Mouse (Mus musculus): ENCODE measurements around the gene Elp5. TPM values are rescaled to one million over a fixed set of nuclear protein-coding genes. Genes with fewer than 3 reads are reported as not detected.
A peak's percentile ranks its signal among the peaks of the same experiment; 100 is the strongest.

Gene Elp5
- polyA plus RNA-seq, 1 experiment from 2014 or later = 98.4 TPM

DNA sequence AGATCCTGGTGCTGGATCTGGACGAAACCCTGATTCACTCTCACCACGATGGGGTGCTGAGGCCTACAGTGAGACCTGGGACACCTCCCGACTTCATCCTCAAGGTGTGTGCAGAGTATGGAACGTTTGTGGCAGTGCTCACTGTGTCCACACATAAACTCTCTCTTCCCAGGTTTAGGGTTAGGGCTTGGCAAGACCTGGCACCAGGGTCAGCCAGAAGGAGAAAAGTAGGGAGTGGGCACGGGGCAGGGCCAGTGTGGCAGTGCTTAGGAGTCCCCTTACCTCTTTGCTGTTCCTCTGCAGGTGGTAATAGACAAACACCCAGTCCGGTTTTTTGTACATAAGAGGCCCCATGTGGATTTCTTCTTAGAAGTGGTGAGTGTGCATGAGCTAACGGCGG, 2.1 kb upstream of the Elp5 start:
- Histone ChIP-seq H3K4me3 (ENCODE audit: low read length) (no peak overlapping the region), H3K27ac (ENCODE audit: low read length) (no peak overlapping the region), H3K27me3 (ENCODE audit: control insufficient read depth, insufficient read depth, low read depth, low read length) (no peaks in the 10 kb centered on the region), H3K36me3 (ENCODE audit: control insufficient read depth, insufficient read depth, low read length) (peaks cover 43% of the 10 kb centered on the region), H3K9me3 (ENCODE audit: control insufficient read depth, low read length) (no peaks in the 10 kb centered on the region), H3K9ac (ENCODE audit: low read length) (no peak overlapping the region), H3K4me2 (ENCODE audit: low read depth, low read length) (no peak overlapping the region), H3K4me1 (replicated peaks; ENCODE audit: control insufficient read depth, insufficient read depth, low read length) (peaks cover 21% of the 10 kb centered on the region)
- 83% methylated on average over 8 of the region's 8 CpGs for WGBS
- no peak for ATAC-seq (ENCODE audit: low read depth)

DNA sequence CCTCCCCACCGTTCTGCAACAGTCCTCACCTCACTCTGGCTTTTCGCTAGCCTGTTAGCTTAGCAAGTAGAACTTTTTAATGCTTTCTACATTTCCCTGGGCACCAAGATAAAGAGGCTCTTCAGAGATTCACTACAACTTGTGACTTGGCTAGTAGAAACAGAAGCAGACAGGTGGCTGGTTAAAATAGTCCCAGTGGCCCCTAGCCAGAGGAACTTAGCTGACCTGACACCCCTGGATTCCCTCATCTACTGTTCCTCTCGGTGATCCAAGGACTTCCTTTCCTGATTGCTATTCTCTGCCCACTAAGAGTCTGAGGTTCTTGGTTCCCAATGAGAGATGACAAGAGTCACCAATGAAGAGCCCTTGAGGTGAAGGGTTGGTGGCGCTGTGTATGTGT, 1.1 kb upstream of the Elp5 start:
- H3K36me3 ChIP-seq (ENCODE audit: control insufficient read depth, insufficient read depth, low read length) = peaks cover 33% of the 10 kb centered on the region
- no peaks in the 10 kb centered on the region for H3K9me3 ChIP-seq (ENCODE audit: control insufficient read depth, low read length)
- H3K27me3 ChIP-seq (ENCODE audit: control insufficient read depth, insufficient read depth, low read depth, low read length) = no peaks in the 10 kb centered on the region
- peak overlapping the region; percentile 100; the same call in 1 of the 2 replicates for H3K9ac ChIP-seq (ENCODE audit: low read length)
- peak overlapping the region; percentile 3; the same call in 1 of the 2 replicates for H3K4me2 ChIP-seq (ENCODE audit: low read depth, low read length)
- no peak overlapping the region for H3K27ac ChIP-seq (ENCODE audit: low read length)
- whole genome bisulfite sequencing = 72% methylated on average over 4 of the region's 4 CpGs
- no peak for ATAC-seq (ENCODE audit: low read depth)
- H3K4me1 ChIP-seq (replicated peaks; ENCODE audit: control insufficient read depth, insufficient read depth, low read length) = peaks cover 26% of the 10 kb centered on the region
- H3K4me3 ChIP-seq (ENCODE audit: low read length) = no peak overlapping the region

DNA sequence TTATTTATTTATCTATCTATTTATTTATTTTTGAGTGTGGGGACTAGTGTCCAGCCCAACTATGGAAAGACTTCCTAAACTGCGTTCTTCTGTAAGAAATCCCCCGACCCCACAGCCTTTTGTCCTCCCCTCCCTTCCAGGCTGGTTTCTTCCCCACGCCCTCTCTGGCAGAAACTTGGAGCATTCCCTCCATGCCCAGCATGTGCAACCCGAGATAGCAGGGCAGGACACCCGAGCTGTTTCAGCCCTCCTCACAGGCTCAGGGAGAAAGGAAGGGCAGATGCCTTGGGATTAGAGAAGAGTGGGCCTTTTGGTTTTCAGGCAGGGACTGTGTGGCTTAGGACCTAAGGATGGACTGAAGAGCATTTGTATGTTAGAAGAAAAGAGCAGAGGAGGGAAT, 560 bp upstream of the Elp5 start:
- 19% methylated on average over 5 of the region's 5 CpGs for WGBS
- peaks cover 26% of the 10 kb centered on the region for H3K4me1 ChIP-seq (replicated peaks; ENCODE audit: control insufficient read depth, insufficient read depth, low read length)
- no peak for ATAC-seq (ENCODE audit: low read depth)

DNA sequence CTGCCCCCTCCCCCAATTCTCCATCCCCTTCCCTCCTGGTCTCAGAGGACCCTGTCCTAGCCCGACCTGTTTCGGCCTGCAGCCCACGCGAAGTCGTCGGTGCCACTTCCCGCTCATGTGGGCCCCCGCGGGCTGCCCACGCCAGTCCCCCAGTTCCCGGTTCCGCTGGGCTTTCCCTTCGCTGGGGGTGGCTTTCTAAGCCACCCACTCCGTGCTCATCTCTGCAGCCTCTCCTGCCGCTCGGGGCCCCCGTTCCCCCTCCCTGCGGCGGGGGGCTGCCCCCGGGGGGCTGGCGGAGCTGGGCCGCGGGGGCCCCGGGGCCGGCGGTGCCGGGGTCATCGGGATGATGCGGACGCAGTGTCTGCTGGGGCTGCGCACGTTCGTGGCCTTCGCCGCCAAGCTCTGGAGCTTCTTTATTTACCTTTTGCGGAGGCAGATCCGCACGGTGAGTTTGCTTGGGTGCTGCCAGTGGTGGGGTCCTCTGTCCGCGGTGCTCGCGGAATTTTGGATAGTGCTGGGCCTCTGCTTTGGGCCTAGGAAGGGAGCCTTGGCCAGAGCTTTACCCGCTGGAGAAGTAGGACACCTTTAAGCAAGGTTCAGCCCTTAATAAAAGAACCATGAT, 1.1 kb downstream of the Elp5 start, which contains the start of gene Ctdnep1:
Ctdnep1 (plus strand) TSS at position 16 of the 622 bp plus-strand sequence.
- no peak for ATAC-seq (ENCODE audit: low read depth)
- Histone ChIP-seq H3K27me3 (ENCODE audit: control insufficient read depth, insufficient read depth, low read depth, low read length) (no peaks in the 10 kb centered on the region), H3K4me1 (replicated peaks; ENCODE audit: control insufficient read depth, insufficient read depth, low read length) (peaks cover 26% of the 10 kb centered on the region), H3K36me3 (ENCODE audit: control insufficient read depth, insufficient read depth, low read length) (peaks cover 19% of the 10 kb centered on the region), H3K9ac (ENCODE audit: low read length) (peak within 1 kb of the TSS; percentile 100), H3K9me3 (ENCODE audit: control insufficient read depth, low read length) (no peaks in the 10 kb centered on the region), H3K4me2 (ENCODE audit: low read depth, low read length) (peak within 1 kb of the TSS; percentile 92), H3K27ac (ENCODE audit: low read length) (peak within 1 kb of the TSS; percentile 99), H3K4me3 (ENCODE audit: low read length) (peak within 1 kb of the TSS; percentile 98)
- WGBS = under 1% methylated on average over 34 of the region's 43 CpGs

More for the DNA sequence above, 560 bp upstream of the Elp5 start:
- H3K4me2 ChIP-seq (ENCODE audit: low read depth, low read length) = peak overlapping the region; percentile 92
- H3K9ac ChIP-seq (ENCODE audit: low read length) = peak overlapping the region; percentile 100
- H3K27ac ChIP-seq (ENCODE audit: low read length) = no peak overlapping the region
- H3K36me3 ChIP-seq (ENCODE audit: control insufficient read depth, insufficient read depth, low read length) = peaks cover 29% of the 10 kb centered on the region
- peak overlapping the region; percentile 98 for H3K4me3 ChIP-seq (ENCODE audit: low read length)
- no peaks in the 10 kb centered on the region for H3K27me3 ChIP-seq (ENCODE audit: control insufficient read depth, insufficient read depth, low read depth, low read length)
- H3K9me3 ChIP-seq (ENCODE audit: control insufficient read depth, low read length) = no peaks in the 10 kb centered on the region

DNA sequence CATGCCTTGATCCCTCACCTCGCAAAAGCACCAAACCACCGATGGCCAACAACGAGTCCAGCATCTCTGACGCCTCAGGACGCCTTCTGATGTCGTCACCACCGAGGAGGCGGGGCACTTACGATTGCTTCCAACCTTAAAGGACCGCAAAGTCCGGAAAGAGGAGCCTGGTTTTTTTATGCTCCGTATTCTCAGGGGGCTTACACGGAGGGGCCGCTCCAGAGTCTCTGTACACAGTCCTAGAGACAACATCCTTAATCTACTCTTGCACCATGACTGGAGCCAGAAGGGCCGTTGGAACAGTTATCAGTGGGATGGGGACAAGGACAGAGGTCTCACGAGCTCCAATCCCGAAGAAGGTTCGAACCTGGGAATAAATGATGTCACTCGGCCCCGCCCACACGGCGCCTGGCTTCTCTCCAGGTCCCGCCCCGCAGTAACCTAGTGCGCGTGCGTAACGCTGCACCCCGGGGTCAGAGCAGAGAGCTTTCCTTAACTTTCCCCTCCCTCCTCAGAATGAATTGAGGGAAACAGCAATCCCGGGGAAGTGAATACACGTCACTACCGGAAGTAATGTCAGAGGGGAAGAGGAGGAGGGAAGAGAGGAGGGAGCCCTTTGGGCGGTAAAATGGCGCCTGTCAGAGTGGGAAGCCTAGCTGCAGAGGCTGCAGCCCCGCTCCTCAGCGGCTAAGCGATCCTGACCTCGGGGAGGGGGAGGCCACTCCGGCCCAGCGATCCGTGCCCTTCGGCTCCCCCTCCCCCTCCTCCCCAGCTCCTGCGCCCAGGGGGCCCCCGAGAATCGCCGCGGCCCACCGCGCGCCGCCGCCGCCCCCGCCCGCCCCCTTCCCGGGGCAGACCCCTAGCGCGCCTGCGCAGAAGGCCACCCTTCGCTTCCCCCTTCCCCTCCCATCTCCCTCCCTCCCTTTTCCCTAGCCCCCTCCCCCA, 1.8 kb downstream of the Elp5 start:
- ATAC-seq (ENCODE audit: low read depth) = peak; percentile 96
- 0% methylated on average over 34 of the region's 60 CpGs for WGBS
- H3K36me3 ChIP-seq (ENCODE audit: control insufficient read depth, insufficient read depth, low read length) = peaks cover 13% of the 10 kb centered on the region

DNA sequence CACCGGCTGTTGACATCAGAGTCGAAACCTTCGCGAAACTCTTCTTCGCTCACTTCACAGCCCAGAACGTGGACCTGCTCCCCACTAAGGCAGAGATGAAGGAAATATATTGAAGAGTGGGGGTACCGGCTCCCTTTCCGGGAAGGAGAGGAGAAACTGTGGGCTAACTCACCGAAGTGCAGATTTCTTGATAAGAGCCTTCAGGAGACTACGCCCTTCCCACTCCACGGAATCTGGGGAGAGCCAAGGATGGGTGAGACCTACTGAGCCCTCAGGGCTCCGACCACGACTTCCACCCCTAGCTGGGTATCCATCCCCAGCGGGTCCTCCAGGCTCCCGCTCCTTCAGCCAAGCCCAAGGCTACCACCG, 2.5 kb downstream of the Elp5 start:
- no peaks in the 10 kb centered on the region for H3K27me3 ChIP-seq (ENCODE audit: control insufficient read depth, insufficient read depth, low read depth, low read length)
- H3K9me3 ChIP-seq (ENCODE audit: control insufficient read depth, low read length) = no peaks in the 10 kb centered on the region
- H3K9ac ChIP-seq (ENCODE audit: low read length) = peak overlapping the region; percentile 100
- peak overlapping the region; percentile 83 for H3K4me2 ChIP-seq (ENCODE audit: low read depth, low read length)
- peaks cover 26% of the 10 kb centered on the region for H3K4me1 ChIP-seq (replicated peaks; ENCODE audit: control insufficient read depth, insufficient read depth, low read length)
- ATAC-seq (ENCODE audit: low read depth) = no peak
- peak overlapping the region; percentile 99 for H3K27ac ChIP-seq (ENCODE audit: low read length)
- peaks cover 9% of the 10 kb centered on the region for H3K36me3 ChIP-seq (ENCODE audit: control insufficient read depth, insufficient read depth, low read length)
- WGBS = 3% methylated on average over 16 of the region's 16 CpGs
- peak overlapping the region; percentile 98 for H3K4me3 ChIP-seq (ENCODE audit: low read length)

More for the DNA sequence above, 1.8 kb downstream of the Elp5 start:
- no peaks in the 10 kb centered on the region for H3K9me3 ChIP-seq (ENCODE audit: control insufficient read depth, low read length)
- peak overlapping the region; percentile 92 for H3K4me2 ChIP-seq (ENCODE audit: low read depth, low read length)
- H3K9ac ChIP-seq (ENCODE audit: low read length) = peak overlapping the region; percentile 100
- H3K27ac ChIP-seq (ENCODE audit: low read length) = peak overlapping the region; percentile 99
- H3K27me3 ChIP-seq (ENCODE audit: control insufficient read depth, insufficient read depth, low read depth, low read length) = no peaks in the 10 kb centered on the region
- peaks cover 26% of the 10 kb centered on the region for H3K4me1 ChIP-seq (replicated peaks; ENCODE audit: control insufficient read depth, insufficient read depth, low read length)
- peak overlapping the region; percentile 98 for H3K4me3 ChIP-seq (ENCODE audit: low read length)

DNA sequence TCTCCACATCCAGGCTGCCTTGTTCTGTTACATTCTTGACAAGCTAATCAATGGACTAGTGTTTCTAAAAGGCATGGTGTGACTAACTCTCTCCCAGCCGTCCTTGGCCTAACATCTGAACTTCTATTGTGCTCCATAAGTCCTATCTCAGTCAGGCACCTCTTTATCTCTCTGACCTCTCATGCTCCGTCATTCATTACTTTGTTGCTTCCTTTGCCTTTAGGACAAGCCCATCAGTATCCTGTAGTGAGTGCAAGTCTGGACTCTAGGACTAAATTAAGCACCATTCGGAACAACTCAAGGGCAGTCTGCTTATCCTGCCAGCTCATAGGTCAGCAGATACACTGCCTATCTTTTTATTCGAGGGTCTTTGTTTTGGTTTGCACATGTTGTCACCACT, 6.0 kb downstream of the Elp5 start:
- no peak overlapping the region for H3K9ac ChIP-seq (ENCODE audit: low read length)
- no peaks in the 10 kb centered on the region for H3K9me3 ChIP-seq (ENCODE audit: control insufficient read depth, low read length)
- H3K4me3 ChIP-seq (ENCODE audit: low read length) = no peak overlapping the region
- no peak for ATAC-seq (ENCODE audit: low read depth)
- 80% methylated on average over 4 of the region's 4 CpGs for WGBS
- no peaks in the 10 kb centered on the region for H3K27me3 ChIP-seq (ENCODE audit: control insufficient read depth, insufficient read depth, low read depth, low read length)
- peaks cover 13% of the 10 kb centered on the region for H3K36me3 ChIP-seq (ENCODE audit: control insufficient read depth, insufficient read depth, low read length)
- H3K4me1 ChIP-seq (replicated peaks; ENCODE audit: control insufficient read depth, insufficient read depth, low read length) = peaks cover 6% of the 10 kb centered on the region; the same call in 1 of the 2 replicates
- H3K27ac ChIP-seq (ENCODE audit: low read length) = no peak overlapping the region
- H3K4me2 ChIP-seq (ENCODE audit: low read depth, low read length) = no peak overlapping the region

DNA sequence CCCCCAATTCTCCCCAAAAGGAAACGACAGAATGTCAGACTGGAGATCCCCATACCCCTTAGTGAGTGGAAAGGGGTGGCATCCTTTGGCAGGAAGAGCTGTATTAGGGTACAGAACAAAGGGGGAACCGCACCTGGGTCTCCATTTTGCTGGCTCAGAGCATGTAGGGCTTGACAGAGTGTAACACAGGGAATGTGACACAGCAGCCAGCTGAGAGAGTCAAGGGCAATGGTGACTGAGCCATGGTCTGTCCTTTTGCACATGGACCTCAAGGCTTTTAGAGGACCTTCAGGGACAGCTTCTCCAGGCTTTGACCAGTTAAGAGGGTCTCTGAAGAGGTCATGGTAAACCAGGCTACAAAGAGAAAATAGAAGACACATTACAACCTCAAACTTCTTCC, 7.4 kb downstream of the Elp5 start:
- no peaks in the 10 kb centered on the region for H3K27me3 ChIP-seq (ENCODE audit: control insufficient read depth, insufficient read depth, low read depth, low read length)
- no peak overlapping the region for H3K9ac ChIP-seq (ENCODE audit: low read length)
- H3K4me3 ChIP-seq (ENCODE audit: low read length) = no peak overlapping the region
- no peak overlapping the region for H3K27ac ChIP-seq (ENCODE audit: low read length)
- ATAC-seq (ENCODE audit: low read depth) = no peak
- no peak overlapping the region for H3K4me2 ChIP-seq (ENCODE audit: low read depth, low read length)
- no peaks in the 10 kb centered on the region for H3K9me3 ChIP-seq (ENCODE audit: control insufficient read depth, low read length)
- WGBS = 86% methylated on average over 2 of the region's 2 CpGs
- peaks cover 21% of the 10 kb centered on the region for H3K36me3 ChIP-seq (ENCODE audit: control insufficient read depth, insufficient read depth, low read length)
- peaks cover 6% of the 10 kb centered on the region; the same call in 1 of the 2 replicates for H3K4me1 ChIP-seq (replicated peaks; ENCODE audit: control insufficient read depth, insufficient read depth, low read length)

DNA sequence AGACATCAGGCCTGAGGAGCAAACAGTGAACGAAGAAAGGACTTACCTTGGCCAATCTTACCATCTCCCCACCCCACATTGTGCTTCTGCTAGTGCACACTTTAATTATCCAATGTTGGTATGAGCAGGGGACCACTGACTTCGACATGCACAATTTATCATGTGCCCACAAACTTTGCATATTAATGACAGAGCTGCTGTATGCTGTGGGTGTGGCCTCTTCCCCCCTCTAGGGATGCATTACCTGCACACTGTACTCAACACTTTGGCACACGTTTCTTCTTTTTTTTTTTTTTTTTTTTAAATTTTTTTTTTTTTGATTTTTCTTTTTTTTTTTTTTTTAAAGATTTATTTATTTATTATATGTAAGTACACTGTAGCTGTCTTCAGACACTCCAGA, 11.5 kb downstream of the Elp5 start:
- WGBS = 55% methylated on average over 3 of the region's 3 CpGs
- Histone ChIP-seq H3K9ac (ENCODE audit: low read length) (no peak overlapping the region), H3K27me3 (ENCODE audit: control insufficient read depth, insufficient read depth, low read depth, low read length) (peaks cover 14% of the 10 kb centered on the region), H3K4me3 (ENCODE audit: low read length) (no peak overlapping the region), H3K27ac (ENCODE audit: low read length) (no peak overlapping the region), H3K9me3 (ENCODE audit: control insufficient read depth, low read length) (no peaks in the 10 kb centered on the region), H3K4me2 (ENCODE audit: low read depth, low read length) (no peak overlapping the region), H3K36me3 (ENCODE audit: control insufficient read depth, insufficient read depth, low read length) (peaks cover 34% of the 10 kb centered on the region), H3K4me1 (replicated peaks; ENCODE audit: control insufficient read depth, insufficient read depth, low read length) (peaks cover 8% of the 10 kb centered on the region)
- ATAC-seq (ENCODE audit: low read depth) = no peak
